Mouse (Mus musculus) cerebellum, adult 2 months (tissue): Measurements from ENCODE around the gene Stx2.

Source experiments
- CTCF ChIP-seq: fragments of 200-500 bp; IDR thresholded peaks from 2 replicates; pipeline ENCODE4 v1.5.1; 2011; ENCODE audit warnings: low read depth, mild to moderate bottlenecking, control low read depth, low read length, moderate library complexity, borderline replicate concordance; ENCODE audit not compliant: insufficient read depth
- POLR2A ChIP-seq: fragments of 200-500 bp; IDR thresholded peaks from 2 replicates; pipeline ENCODE4 v1.6.1; 2011; ENCODE audit warnings: low read length, control low read depth, borderline replicate concordance; ENCODE audit not compliant: insufficient read depth

DNA sequence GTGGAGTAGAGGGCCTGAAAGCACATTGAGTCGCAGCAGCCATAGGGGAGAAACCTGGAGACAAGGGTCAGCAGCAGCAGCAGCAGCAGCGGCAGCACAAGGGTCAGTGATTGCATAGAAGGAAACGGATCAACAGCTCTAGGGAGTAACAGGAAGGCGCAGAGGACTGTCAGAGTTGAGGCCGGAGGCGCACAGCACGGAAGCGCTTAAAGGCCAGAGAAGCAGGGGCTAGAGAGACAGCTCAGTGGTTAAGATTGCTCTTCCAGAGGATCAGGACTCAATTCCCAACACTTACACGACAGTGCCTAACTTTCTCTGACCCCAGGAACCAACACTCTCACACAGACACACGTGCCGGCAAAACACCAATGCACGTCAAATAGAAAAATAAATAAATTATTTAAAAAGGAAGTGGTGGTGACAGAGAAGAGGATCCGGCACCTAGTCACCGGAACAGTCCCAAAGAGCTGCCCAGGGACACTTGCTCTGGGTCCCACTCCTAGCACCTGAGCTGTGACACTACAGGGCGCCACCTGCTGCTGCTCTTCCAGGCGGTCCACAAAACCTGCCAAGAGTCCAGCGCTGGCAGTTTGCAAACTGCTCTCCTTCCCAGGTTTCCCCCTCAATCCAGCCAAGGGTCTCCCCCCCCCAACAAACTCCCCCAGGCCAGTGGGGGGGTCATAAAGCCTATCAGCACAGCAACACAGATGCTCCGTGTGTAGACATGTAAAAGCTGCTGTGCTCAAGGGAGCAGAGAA, 2.2 kb downstream of the Stx2 start:
- TF ChIP-seq CTCF (no peak), POLR2A (no peak)
